Mouse (Mus musculus) CH12.LX (cell line): ENCODE measurements around the gene Fat1. TPM values are rescaled to one million over a fixed set of nuclear protein-coding genes. Genes with fewer than 3 reads are reported as not detected.

Experiments
- DNase-seq: peaks from one replicate; pipeline ENCODE4 v3.0.0-alpha.2; 2013; ENCODE audit errors: extremely low read depth
- H3K27ac ChIP-seq: 2 replicates; pipeline ENCODE4 v1.5.1; 2012; ENCODE audit warnings: low read depth, mild to moderate bottlenecking, control low read depth, moderate library complexity; ENCODE audit not compliant: insufficient read depth
- H3K27me3 ChIP-seq: replicated peaks from 2 replicates; pipeline ENCODE3; 2012; ENCODE audit warnings: inconsistent platforms
- H3K36me3 ChIP-seq, 2 experiments: replicated peaks in 1 of 2; 2 replicates each; pipeline versions ENCODE3 to v1.6.1; 2012; ENCODE audit warnings: inconsistent platforms in 1 of 2, low read length in 1 of 2, mild to moderate bottlenecking in 1 of 2, mixed read lengths in 1 of 2, moderate library complexity in 1 of 2; ENCODE audit not compliant: control insufficient read depth in 1 of 2, insufficient read depth in 1 of 2
- H3K4me1 ChIP-seq, 2 experiments: 2 replicates each; pipeline ENCODE4 v1.6.1; 2012; ENCODE audit warnings: inconsistent platforms in 1 of 2, moderate library complexity in 1 of 2; ENCODE audit not compliant: insufficient read depth in 2 of 2, control insufficient read depth in 1 of 2
- H3K4me2 ChIP-seq: 2 replicates; pipeline ENCODE4 v1.6.1; 2012; ENCODE audit warnings: low read depth, mild to moderate bottlenecking, control low read depth; ENCODE audit not compliant: poor library complexity, insufficient read depth, severe bottlenecking
- H3K4me3 ChIP-seq, 3 experiments: fragments of 150-350 bp in 1 of 3; sonication (generic) in 1 of 3; replicated peaks in 1 of 3; 2 replicates each; pipeline versions ENCODE3 to v1.5.1; 2011 to 2012; ENCODE audit warnings: low read depth in 2 of 3, low read length in 2 of 3, mild to moderate bottlenecking in 2 of 3, moderate library complexity in 2 of 3, control low read depth in 1 of 3, improper control_type of control experiment in 1 of 3, inconsistent platforms in 1 of 3, mixed read lengths in 1 of 3; ENCODE audit not compliant: poor library complexity in 1 of 3
- H3K79me2 ChIP-seq: replicated peaks from 2 replicates; pipeline ENCODE4 v1.6.1; 2012; ENCODE audit warnings: mild to moderate bottlenecking, moderate library complexity; ENCODE audit not compliant: control insufficient read depth, poor library complexity, insufficient read depth, severe bottlenecking; ENCODE audit errors: extremely low read depth
- H3K9ac ChIP-seq: 2 replicates; pipeline ENCODE4 v1.6.1; 2012; ENCODE audit warnings: low read depth, mild to moderate bottlenecking, control low read depth, moderate library complexity; ENCODE audit not compliant: insufficient read depth
- H3K9me3 ChIP-seq: replicated peaks from 2 replicates; pipeline ENCODE3; 2012; ENCODE audit warnings: low read length, inconsistent platforms, mixed read lengths
- BHLHE40 ChIP-seq: IDR thresholded peaks from 2 replicates; pipeline ENCODE4 v1.6.1; 2011; ENCODE audit warnings: mild to moderate bottlenecking, low read depth, low read length, improper control_type of control experiment
- CHD2 ChIP-seq: IDR thresholded peaks from 2 replicates; pipeline ENCODE4 v1.6.1; 2011; ENCODE audit warnings: low read length, improper control_type of control experiment
- CTCF ChIP-seq, 2 experiments: IDR thresholded peaks in 1 of 2; conservative IDR thresholded peaks in 1 of 2; 2 replicates each; pipeline ENCODE4 v1.5.1; 2011 to 2012; ENCODE audit warnings: low read depth in 2 of 2, low read length in 2 of 2, improper control_type of control experiment in 1 of 2, inconsistent platforms in 1 of 2, mild to moderate bottlenecking in 1 of 2, moderate library complexity in 1 of 2
- E2F4 ChIP-seq: IDR thresholded peaks from 2 replicates; pipeline ENCODE4 v1.6.1; 2011; ENCODE audit warnings: low read depth, low read length, improper control_type of control experiment; ENCODE audit not compliant: insufficient replicate concordance
- ELF1 ChIP-seq: IDR thresholded peaks from 2 replicates; pipeline ENCODE4 v1.6.1; 2014; ENCODE audit warnings: low read depth, mild to moderate bottlenecking, inconsistent platforms, low read length, improper control_type of control experiment
- ETS1 ChIP-seq: conservative IDR thresholded peaks from 2 replicates; pipeline ENCODE4 v1.6.1; 2012; ENCODE audit warnings: low read depth, mild to moderate bottlenecking, inconsistent platforms, low read length, improper control_type of control experiment, moderate library complexity
- GABPA ChIP-seq: IDR thresholded peaks from 2 replicates; pipeline ENCODE4 v1.6.1; 2012; ENCODE audit warnings: low read depth, low read length, improper control_type of control experiment, inconsistent platforms; ENCODE audit not compliant: insufficient replicate concordance
- IRF4 ChIP-seq: IDR thresholded peaks from 2 replicates; pipeline ENCODE4 v1.6.1; 2014; ENCODE audit warnings: low read depth, mild to moderate bottlenecking, inconsistent platforms, low read length, improper control_type of control experiment
- JUN ChIP-seq: IDR thresholded peaks from 2 replicates; pipeline ENCODE4 v1.6.1; 2011; ENCODE audit warnings: low read depth, mild to moderate bottlenecking, low read length, improper control_type of control experiment, moderate library complexity; ENCODE audit not compliant: insufficient read depth
- JUND ChIP-seq: conservative IDR thresholded peaks from 2 replicates; pipeline ENCODE4 v1.6.1; 2011; ENCODE audit warnings: low read depth, low read length, improper control_type of control experiment
- KAT2A ChIP-seq: IDR thresholded peaks from 2 replicates; pipeline ENCODE4 v1.6.1; 2012; ENCODE audit warnings: low read length, improper control_type of control experiment, inconsistent platforms; ENCODE audit not compliant: insufficient replicate concordance
- MAFK ChIP-seq: IDR thresholded peaks from 2 replicates; pipeline ENCODE4 v1.6.1; 2011; ENCODE audit warnings: low read length, improper control_type of control experiment; ENCODE audit not compliant: insufficient replicate concordance
- MAZ ChIP-seq: IDR thresholded peaks from 2 replicates; pipeline ENCODE4 v1.6.1; 2012; ENCODE audit warnings: low read depth, mild to moderate bottlenecking, inconsistent platforms, low read length, improper control_type of control experiment, moderate library complexity
- MEF2A ChIP-seq: IDR thresholded peaks from 2 replicates; pipeline ENCODE4 v1.6.1; 2014; ENCODE audit warnings: low read depth, mild to moderate bottlenecking, inconsistent platforms, low read length, improper control_type of control experiment, borderline replicate concordance
- MXI1 ChIP-seq: IDR thresholded peaks from 2 replicates; pipeline ENCODE4 v1.6.1; 2011; ENCODE audit warnings: mild to moderate bottlenecking, low read depth, low read length, improper control_type of control experiment
- MYC ChIP-seq: IDR thresholded peaks from 2 replicates; pipeline ENCODE4 v1.6.1; 2011; ENCODE audit warnings: low read depth, mild to moderate bottlenecking, improper control_type of control experiment, low read length
- NELFE ChIP-seq: IDR thresholded peaks from 2 replicates; pipeline ENCODE4 v1.6.1; 2011; ENCODE audit warnings: low read depth, low read length, improper control_type of control experiment
- NRF1 ChIP-seq: IDR thresholded peaks from 2 replicates; pipeline ENCODE4 v1.6.1; 2014; ENCODE audit warnings: low read depth, mild to moderate bottlenecking, inconsistent platforms, low read length, improper control_type of control experiment, moderate library complexity
- POLR2AphosphoS2 ChIP-seq: IDR thresholded peaks from 2 replicates; pipeline ENCODE4 v1.6.1; 2011; ENCODE audit warnings: low read depth, low read length, improper control_type of control experiment
- RAD21 ChIP-seq: IDR thresholded peaks from 2 replicates; pipeline ENCODE4 v1.6.1; 2011; ENCODE audit warnings: low read depth, mild to moderate bottlenecking, low read length, improper control_type of control experiment, moderate library complexity
- RCOR1 ChIP-seq: conservative IDR thresholded peaks from 2 replicates; pipeline ENCODE4 v1.6.1; 2012; ENCODE audit warnings: low read depth, mild to moderate bottlenecking, inconsistent platforms, low read length, improper control_type of control experiment
- SIN3A ChIP-seq: IDR thresholded peaks from 2 replicates; pipeline ENCODE4 v1.6.1; 2012; ENCODE audit warnings: low read length, improper control_type of control experiment, inconsistent platforms
- SMC3 ChIP-seq: IDR thresholded peaks from 2 replicates; pipeline ENCODE4 v1.6.1; 2011; ENCODE audit warnings: low read depth, low read length, improper control_type of control experiment
- UBTF ChIP-seq: IDR thresholded peaks from 2 replicates; pipeline ENCODE4 v1.6.1; 2012; ENCODE audit warnings: low read depth, mild to moderate bottlenecking, inconsistent platforms, low read length, improper control_type of control experiment, moderate library complexity
- USF2 ChIP-seq: conservative IDR thresholded peaks from 2 replicates; pipeline ENCODE4 v1.6.1; 2011; ENCODE audit warnings: low read depth, low read length, improper control_type of control experiment
- ZKSCAN1 ChIP-seq: IDR thresholded peaks from 2 replicates; pipeline ENCODE4 v1.6.1; 2012; ENCODE audit warnings: low read depth, inconsistent platforms, low read length, improper control_type of control experiment, borderline replicate concordance
- dilution Hi-C: fragments of 300-500 bp; cut with MboI; formaldehyde crosslinking; loops from 2 replicates; pipeline ENCODE4 v1.14.3; 2020; ENCODE audit warnings: low sequenced_read_pairs; ENCODE audit not compliant: extremely low pct_unique_long_range_greater_than_20kb, extremely low pct_ligation_motif_present
- in situ Hi-C: fragments of 300-500 bp; cut with MboI; formaldehyde crosslinking; loops from 3 replicates; pipeline ENCODE4 v1.14.3; 2019; ENCODE audit warnings: low sequenced_read_pairs, low pct_ligation_motif_present, low pct_unique_long_range_greater_than_20kb, mixed read lengths
- polyA plus RNA-seq: library from polyadenylated mRNA; unstranded; fragments of >175 nt; gene quantifications from 2 replicates; pipeline ENCODE4 v1.2.1, GENCODE M21; 2012; ENCODE audit warnings: low read depth; ENCODE audit not compliant: insufficient read length
- total RNA-seq, 2 experiments: library from RNA; depleted of rRNA; stranded (reverse); fragments of 300-350 nt in 1 of 2; fragments of >200 nt in 1 of 2; gene quantifications; 2 replicates each; pipeline ENCODE4 v1.2.3; 2012 to 2014

The Fat1 gene
- total and polyA plus RNA-seq, 3 experiments: under 0.01 TPM; not detected in 2

- in situ Hi-C loops (no loop called here), dilution Hi-C loops (no loop called here)
- no peak overlapping the region for H3K4me3 ChIP-seq
- H3K27me3 ChIP-seq: no peaks in the 10 kb centered on the region
- DNase-seq: no peak
- no peak overlapping the region for H3K4me2 ChIP-seq
- peaks cover 49% of the 10 kb centered on the region for H3K9me3 ChIP-seq
- H3K36me3 ChIP-seq: no peaks in the 10 kb centered on the region
- no peaks in the 10 kb centered on the region for H3K4me1 ChIP-seq
- TF ChIP-seq CHD2: no peak
- TF ChIP-seq RCOR1: no peak
- no peak for TF ChIP-seq SIN3A
- no peak for TF ChIP-seq MXI1
- TF ChIP-seq MYC: no peak
- no peak for TF ChIP-seq E2F4
- no peak for TF ChIP-seq IRF4
- no peak for TF ChIP-seq NELFE
- TF ChIP-seq POLR2AphosphoS2: no peak
- no peak for TF ChIP-seq ELF1
- TF ChIP-seq USF2: no peak
- no peak for TF ChIP-seq MAFK
- no peak for TF ChIP-seq MEF2A
- no peak for TF ChIP-seq ZKSCAN1
- TF ChIP-seq KAT2A: no peak
- TF ChIP-seq RAD21: no peak
- TF ChIP-seq GABPA: no peak
- no peak for TF ChIP-seq CTCF (conservative IDR thresholded peaks at IDR 0.05 in 1 of 2, IDR thresholded peaks at IDR 0.05 in 1 of 2; ENCODE audit: low read depth in 2 of 2, low read length in 2 of 2)
- no peak for TF ChIP-seq JUND
- no peak for TF ChIP-seq MAZ
- TF ChIP-seq, all 38 proteins: peak for 0
- H3K9ac ChIP-seq: no peak overlapping the region
- no peak overlapping the region for H3K27ac ChIP-seq
- H3K79me2 ChIP-seq: no peaks in the 10 kb centered on the region
These were observed 15.7 kb upstream of the Fat1 start for GRCm38 (mm10) chr8:44919487-44920082.

GRCm38 (mm10) chr8:44920379-44921032 is 14.7 kb upstream of the Fat1 start:
- no peaks in the 10 kb centered on the region for H3K27me3 ChIP-seq
- H3K4me2 ChIP-seq: no peak overlapping the region
- DNase-seq: no peak
- no peaks in the 10 kb centered on the region for H3K79me2 ChIP-seq
- H3K4me1 ChIP-seq: no peaks in the 10 kb centered on the region
- in situ Hi-C loops (no loop called here), dilution Hi-C loops (no loop called here)
- TF ChIP-seq SMC3: no peak
- no peak for TF ChIP-seq MAZ
- no peak for TF ChIP-seq USF2
- no peak for TF ChIP-seq ETS1
- no peak for TF ChIP-seq MAFK
- no peak for TF ChIP-seq RAD21
- no peak for TF ChIP-seq JUN
- no peak for TF ChIP-seq MYC
- TF ChIP-seq BHLHE40: no peak
- TF ChIP-seq SIN3A: no peak
- TF ChIP-seq NRF1: no peak
- no peak for TF ChIP-seq POLR2AphosphoS2
- no peak for TF ChIP-seq ELF1
- no peak for TF ChIP-seq MEF2A
- TF ChIP-seq JUND: no peak
- TF ChIP-seq UBTF: no peak
- no peak overlapping the region for H3K27ac ChIP-seq
- H3K36me3 ChIP-seq: no peaks in the 10 kb centered on the region
- no peak overlapping the region for H3K4me3 ChIP-seq
- peaks cover 54% of the 10 kb centered on the region for H3K9me3 ChIP-seq
- no peak overlapping the region for H3K9ac ChIP-seq
